Mouse (Mus musculus) forebrain, embryonic 14.5 days (tissue): Measurements from ENCODE around the gene Pou6f1. TPM values are rescaled to one million over a fixed set of nuclear protein-coding genes. Genes with fewer than 3 reads are reported as not detected.
"Not testable (repeated sequence)": the region's sequence is repeated elsewhere in the genome, so short reads cannot be mapped to it uniquely, and the experiment has no call there.

ENCODE experiments used
- ATAC-seq: fragments of 200-750 bp; cut with Nextera tagmentation; 2 replicates; pipeline ENCODE4 v1.8.0; 2017; ENCODE audit warnings: mild to moderate bottlenecking, moderate library complexity
- DNase-seq: peaks from one replicate; pipeline ENCODE4 v3.0.0-alpha.2; 2015; ENCODE audit warnings: low spot score
- H3K27ac ChIP-seq: fragments of 300-500 bp; sonication (generic); 2 replicates; pipeline ENCODE4 v1.5.1; 2014; ENCODE audit warnings: low read depth, mild to moderate bottlenecking, control low read depth, low read length, moderate library complexity
- H3K27me3 ChIP-seq: fragments of 300-500 bp; sonication (generic); replicated peaks from 2 replicates; pipeline ENCODE4 v1.6.1; 2014; ENCODE audit warnings: low read length, control low read depth, mixed read lengths; ENCODE audit not compliant: control insufficient read depth, insufficient read depth
- H3K36me3 ChIP-seq: fragments of 300-500 bp; sonication (generic); 2 replicates; pipeline ENCODE4 v1.6.1; 2014; ENCODE audit warnings: low read length, control low read depth; ENCODE audit not compliant: control insufficient read depth, insufficient read depth
- H3K4me1 ChIP-seq: fragments of 300-500 bp; sonication (generic); 2 replicates; pipeline ENCODE4 v1.6.1; 2014; ENCODE audit warnings: antibody characterized with exemption, low read length, control low read depth; ENCODE audit not compliant: control insufficient read depth, insufficient read depth
- H3K4me2 ChIP-seq: fragments of 300-500 bp; sonication (generic); 2 replicates; pipeline ENCODE4 v1.6.1; 2014; ENCODE audit warnings: mild to moderate bottlenecking, control low read depth, low read length
- H3K4me3 ChIP-seq: fragments of 300-500 bp; sonication (generic); 2 replicates; pipeline ENCODE4 v1.5.1; 2014; ENCODE audit warnings: low read depth, low read length, control low read depth
- H3K9ac ChIP-seq: fragments of 300-500 bp; sonication (generic); 2 replicates; pipeline ENCODE4 v1.6.1; 2014; ENCODE audit warnings: mild to moderate bottlenecking, low read length, control low read depth, moderate library complexity
- H3K9me3 ChIP-seq: fragments of 300-500 bp; sonication (generic); replicated peaks from 2 replicates; pipeline ENCODE4 v1.6.1; 2016; ENCODE audit warnings: low read length, control low read depth, mixed read lengths; ENCODE audit not compliant: control insufficient read depth
- WGBS: fragments of 180-500 bp; shearing (Covaris S2); extraction: QIAGEN DNeasy Blood & Tissue Kit; methylation state at CpG from one replicate; pipeline ENCODE4 v1.1.7; 2014; 5-methylcytosine and 5-hydroxymethylcytosine counted together
- polyA plus RNA-seq: library from polyadenylated mRNA; unstranded; fragments of >200 nt; fragmentation: Nextera tagmentation; extraction: Ambion mirVana; gene quantifications from 2 replicates; pipeline ENCODE4 v1.2.1, GENCODE M21; 2014

The Pou6f1 gene
- polyA plus RNA-seq, 1 experiment from 2014 or later: 36.9 TPM

GRCm38 (mm10) chr15:100623754-100624153 lies 24.0 kb upstream of the Pou6f1 start:
- DNase-seq: no peak

GRCm38 (mm10) chr15:100622164-100622563 lies 22.4 kb upstream of the Pou6f1 start:
- DNase-seq: no peak
- peaks cover 41% of the 10 kb centered on the region for H3K36me3 ChIP-seq
- no peaks in the 10 kb centered on the region for H3K9me3 ChIP-seq
- H3K27me3 ChIP-seq: no peaks in the 10 kb centered on the region
- 83% methylated on average over 7 of the region's 7 CpGs for WGBS
- no peak overlapping the region for H3K4me2 ChIP-seq
- H3K4me3 ChIP-seq: no peak overlapping the region
- no peak overlapping the region for H3K27ac ChIP-seq
- H3K4me1 ChIP-seq: no peaks in the 10 kb centered on the region
- ATAC-seq: no peak
- no peak overlapping the region for H3K9ac ChIP-seq

More at GRCm38 (mm10) chr15:100623754-100624153, 24.0 kb upstream of the Pou6f1 start:
- H3K9me3 ChIP-seq: no peaks in the 10 kb centered on the region
- no peak overlapping the region for H3K4me3 ChIP-seq
- H3K9ac ChIP-seq: no peak overlapping the region
- no peak for ATAC-seq
- no peak overlapping the region for H3K4me2 ChIP-seq
- WGBS: 86% methylated on average over 9 of the region's 9 CpGs
- no peaks in the 10 kb centered on the region for H3K4me1 ChIP-seq
- no peaks in the 10 kb centered on the region for H3K27me3 ChIP-seq
- H3K27ac ChIP-seq: no peak overlapping the region
- H3K36me3 ChIP-seq: peaks cover 26% of the 10 kb centered on the region

GRCm38 (mm10) chr15:100621671-100622070 lies 21.9 kb upstream of the Pou6f1 start:
- WGBS: 80% methylated on average over 9 of the region's 9 CpGs
- not testable (repeated sequence) for H3K27ac ChIP-seq, DNase-seq, H3K4me3 ChIP-seq, H3K9ac ChIP-seq, H3K4me1 ChIP-seq, H3K4me2 ChIP-seq, ATAC-seq, H3K27me3 ChIP-seq, H3K9me3 ChIP-seq
- peaks cover 45% of the 10 kb centered on the region for H3K36me3 ChIP-seq

GRCm38 (mm10) chr15:100619200-100619599 lies 19.4 kb upstream of the Pou6f1 start:
- H3K27me3 ChIP-seq: no peaks in the 10 kb centered on the region
- peaks cover 3% of the 10 kb centered on the region for H3K4me1 ChIP-seq
- H3K4me2 ChIP-seq: no peak overlapping the region
- no peak overlapping the region for H3K4me3 ChIP-seq
- no peak for DNase-seq
- WGBS: 90% methylated on average over 7 of the region's 7 CpGs
- peaks cover 45% of the 10 kb centered on the region for H3K36me3 ChIP-seq
- H3K27ac ChIP-seq: no peak overlapping the region
- no peak for ATAC-seq
- H3K9ac ChIP-seq: no peak overlapping the region
- H3K9me3 ChIP-seq: no peaks in the 10 kb centered on the region

GRCm38 (mm10) chr15:100616221-100616620 lies 16.4 kb upstream of the Pou6f1 start:
- Histone ChIP-seq H3K4me3 (peak overlapping the region; percentile 95), H3K36me3 (peaks cover 43% of the 10 kb centered on the region), H3K27ac (peak overlapping the region; percentile 95), H3K9me3 (no peaks in the 10 kb centered on the region), H3K4me2 (peak overlapping the region; percentile 62), H3K27me3 (no peaks in the 10 kb centered on the region), H3K9ac (peak overlapping the region; percentile 90), H3K4me1 (peaks cover 7% of the 10 kb centered on the region)
- WGBS: under 1% methylated on average over 19 of the region's 19 CpGs
- DNase-seq (no peak), ATAC-seq (peak; percentile 6; the same call in 1 of the 2 replicates)

GRCm38 (mm10) chr15:100615825-100616220 lies 16.0 kb upstream of the Pou6f1 start:
- DNase-seq: peak; percentile 95
- Histone ChIP-seq H3K9me3 (no peaks in the 10 kb centered on the region), H3K27ac (peak overlapping the region; percentile 95), H3K9ac (peak overlapping the region; percentile 90), H3K4me3 (peak overlapping the region; percentile 95), H3K27me3 (no peaks in the 10 kb centered on the region), H3K36me3 (peaks cover 39% of the 10 kb centered on the region), H3K4me2 (peak overlapping the region; percentile 62), H3K4me1 (peaks cover 7% of the 10 kb centered on the region)
- WGBS: under 1% methylated on average over 32 of the region's 43 CpGs
- ATAC-seq: peak; percentile 88

GRCm38 (mm10) chr15:100614996-100615824 lies 15.4 kb upstream of the Pou6f1 start, which contains the start of gene Dazap2:
TSS of gene Dazap2 (plus strand) at chr15:100615349.
- under 1% methylated on average over 70 of the region's 99 CpGs for WGBS
- Histone ChIP-seq H3K27me3 (no peaks in the 10 kb centered on the region), H3K9ac (peak within 1 kb of the TSS; percentile 90), H3K9me3 (no peaks in the 10 kb centered on the region), H3K4me3 (peak within 1 kb of the TSS; percentile 95), H3K4me1 (peaks cover 7% of the 10 kb centered on the region), H3K4me2 (peak within 1 kb of the TSS; percentile 78), H3K36me3 (peaks cover 33% of the 10 kb centered on the region), H3K27ac (peak within 1 kb of the TSS; percentile 95)
- DNase-seq (peak; percentile 98), ATAC-seq (peak; percentile 91)

- H3K9ac ChIP-seq: peak overlapping the region; percentile 90
- 10% methylated on average over 43 of the region's 43 CpGs for WGBS
- H3K27ac ChIP-seq: peak overlapping the region; percentile 95
- ATAC-seq (no peak; the same call in 1 of the 2 replicates), DNase-seq (no peak)
- no peaks in the 10 kb centered on the region for H3K9me3 ChIP-seq
- peak overlapping the region; percentile 78 for H3K4me2 ChIP-seq
- H3K27me3 ChIP-seq: no peaks in the 10 kb centered on the region
- peak overlapping the region; percentile 95 for H3K4me3 ChIP-seq
- peaks cover 7% of the 10 kb centered on the region for H3K4me1 ChIP-seq
- peaks cover 26% of the 10 kb centered on the region for H3K36me3 ChIP-seq
These were observed 14.6 kb upstream of the Pou6f1 start for GRCm38 (mm10) chr15:100614218-100614995.
